Mouse (Mus musculus): ENCODE results near the gene Rpl10a. TPM values are rescaled to one million over a fixed set of nuclear protein-coding genes. Genes with fewer than 3 reads are reported as not detected.

The Rpl10a gene
- polyA plus RNA-seq, 1 experiment from 2014 or later: 653 TPM

DNA sequence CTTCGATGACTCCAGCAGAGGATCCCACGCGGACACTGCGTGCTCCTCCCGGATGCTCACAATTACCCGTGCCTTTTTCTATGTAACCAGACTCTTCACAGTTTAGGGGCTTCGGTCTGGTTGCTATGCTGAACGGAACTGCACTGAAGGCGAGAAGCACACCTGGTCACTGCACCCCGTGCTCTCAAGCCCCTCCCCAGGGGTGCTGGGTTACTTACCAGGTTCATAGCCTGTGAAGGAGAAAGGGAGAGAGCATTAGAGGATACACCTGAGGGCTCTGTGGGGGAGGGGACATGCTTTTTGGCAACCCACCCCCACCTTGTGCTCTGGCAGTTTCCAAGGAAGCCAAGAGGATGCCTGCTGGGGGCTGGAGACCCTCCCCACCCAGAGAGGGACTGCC is 7.0 kb downstream of the Rpl10a start:
- no peak overlapping the region for H3K4me2 ChIP-seq (replicated peaks; ENCODE audit: low read depth, low read length)
- H3K4me3 ChIP-seq (ENCODE audit: low read length): no peak overlapping the region
- no peaks in the 10 kb centered on the region for H3K9me3 ChIP-seq (ENCODE audit: low read length)
- peaks cover 59% of the 10 kb centered on the region for H3K36me3 ChIP-seq (ENCODE audit: insufficient read depth, low read length)
- no peaks in the 10 kb centered on the region for H3K27me3 ChIP-seq (ENCODE audit: insufficient read depth, low read length)
- H3K27ac ChIP-seq (ENCODE audit: low read length): no peak overlapping the region
- peaks cover 40% of the 10 kb centered on the region for H3K4me1 ChIP-seq (ENCODE audit: insufficient read depth, low read length)
- WGBS: 61% methylated on average over 10 of the region's 10 CpGs
- 0 out of 2 replicates have a peak overlapping the region, but pooled peaks have one; percentile 16 for H3K9ac ChIP-seq (replicated peaks; ENCODE audit: low read length)
- ATAC-seq (ENCODE audit: low FRiP score, low TSS enrichment): no peak

GRCm38 (mm10) chr17:28337547-28337946 is 9.3 kb downstream of the Rpl10a start:
- Histone ChIP-seq H3K4me2 (replicated peaks; ENCODE audit: low read depth, low read length) (no peak overlapping the region), H3K9me3 (ENCODE audit: low read length) (no peaks in the 10 kb centered on the region), H3K27ac (ENCODE audit: low read length) (no peak overlapping the region), H3K9ac (replicated peaks; ENCODE audit: low read length) (no peak overlapping the region), H3K4me3 (ENCODE audit: low read length) (no peak overlapping the region), H3K27me3 (ENCODE audit: insufficient read depth, low read length) (no peaks in the 10 kb centered on the region), H3K4me1 (ENCODE audit: insufficient read depth, low read length) (peaks cover 42% of the 10 kb centered on the region), H3K36me3 (ENCODE audit: insufficient read depth, low read length) (peaks cover 44% of the 10 kb centered on the region)
- 90% methylated on average over 7 of the region's 7 CpGs for WGBS
- ATAC-seq (ENCODE audit: low FRiP score, low TSS enrichment): no peak

DNA sequence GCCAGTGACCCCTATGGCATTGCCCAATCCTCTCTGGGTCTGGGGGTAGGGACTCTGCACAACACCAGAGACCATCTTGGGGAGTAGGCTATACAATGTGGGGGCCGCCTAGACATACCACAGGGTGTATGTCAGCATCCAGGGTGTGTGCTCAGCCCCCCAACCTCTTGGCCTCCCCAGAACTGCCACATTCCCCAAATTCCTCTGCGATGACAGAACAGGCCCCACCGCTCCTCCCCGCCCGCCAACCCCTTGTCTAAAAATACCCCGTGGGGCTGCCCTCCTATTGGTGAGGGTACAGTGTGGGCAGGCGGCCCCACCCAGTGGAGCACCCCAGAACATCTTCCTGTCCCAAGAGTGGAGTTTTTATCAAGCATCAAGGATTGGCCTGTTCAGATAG is 12.3 kb downstream of the Rpl10a start:
- 70% methylated on average over 7 of the region's 7 CpGs for WGBS
- H3K9me3 ChIP-seq (ENCODE audit: low read length): no peaks in the 10 kb centered on the region
- H3K4me2 ChIP-seq (replicated peaks; ENCODE audit: low read depth, low read length): peak overlapping the region; percentile 51
- peaks cover 31% of the 10 kb centered on the region for H3K36me3 ChIP-seq (ENCODE audit: insufficient read depth, low read length)
- peak overlapping the region; percentile 20; the same call in 1 of the 2 replicates for H3K4me3 ChIP-seq (ENCODE audit: low read length)
- peaks cover 50% of the 10 kb centered on the region for H3K4me1 ChIP-seq (ENCODE audit: insufficient read depth, low read length)
- H3K9ac ChIP-seq (replicated peaks; ENCODE audit: low read length): peak overlapping the region; percentile 52
- H3K27me3 ChIP-seq (ENCODE audit: insufficient read depth, low read length): no peaks in the 10 kb centered on the region
- H3K27ac ChIP-seq (ENCODE audit: low read length): peak overlapping the region; percentile 75
- ATAC-seq (ENCODE audit: low FRiP score, low TSS enrichment): no peak

- peak overlapping the region; percentile 75 for H3K27ac ChIP-seq (ENCODE audit: low read length)
- H3K36me3 ChIP-seq (ENCODE audit: insufficient read depth, low read length): peaks cover 29% of the 10 kb centered on the region
- H3K9me3 ChIP-seq (ENCODE audit: low read length): no peaks in the 10 kb centered on the region
- peak; percentile 64 for ATAC-seq (ENCODE audit: low FRiP score, low TSS enrichment)
- H3K4me1 ChIP-seq (ENCODE audit: insufficient read depth, low read length): peaks cover 55% of the 10 kb centered on the region
- peak overlapping the region; percentile 57 for H3K9ac ChIP-seq (replicated peaks; ENCODE audit: low read length)
- H3K27me3 ChIP-seq (ENCODE audit: insufficient read depth, low read length): no peaks in the 10 kb centered on the region; the same call in 1 of the 2 replicates
- H3K4me2 ChIP-seq (replicated peaks; ENCODE audit: low read depth, low read length): peak overlapping the region; percentile 51
- peak overlapping the region; percentile 20 for H3K4me3 ChIP-seq (ENCODE audit: low read length)
- WGBS: 9% methylated on average over 26 of the region's 26 CpGs
Measured at GRCm38 (mm10) chr17:28341091-28341490, 12.8 kb downstream of the Rpl10a start.

- no peak overlapping the region; the same call in 1 of the 2 replicates for H3K9ac ChIP-seq (replicated peaks; ENCODE audit: low read length)
- 40% methylated on average over 4 of the region's 4 CpGs for WGBS
- no peak for ATAC-seq (ENCODE audit: low FRiP score, low TSS enrichment)
- no peaks in the 10 kb centered on the region; the same call in 1 of the 2 replicates for H3K27me3 ChIP-seq (ENCODE audit: insufficient read depth, low read length)
- H3K4me3 ChIP-seq (ENCODE audit: low read length): no peak overlapping the region
- 0 out of 2 replicates have a peak overlapping the region, but pooled peaks have one; percentile 7 for H3K4me2 ChIP-seq (replicated peaks; ENCODE audit: low read depth, low read length)
- H3K36me3 ChIP-seq (ENCODE audit: insufficient read depth, low read length): peaks cover 9% of the 10 kb centered on the region
- peak overlapping the region; percentile 93; the same call in 1 of the 2 replicates for H3K27ac ChIP-seq (ENCODE audit: low read length)
- H3K9me3 ChIP-seq (ENCODE audit: low read length): no peaks in the 10 kb centered on the region
- peaks cover 85% of the 10 kb centered on the region for H3K4me1 ChIP-seq (ENCODE audit: insufficient read depth, low read length)
Measured at GRCm38 (mm10) chr17:28344050-28344607, 15.9 kb downstream of the Rpl10a start.

GRCm38 (mm10) chr17:28344670-28345069 is 16.4 kb downstream of the Rpl10a start:
- H3K4me2 ChIP-seq (replicated peaks; ENCODE audit: low read depth, low read length): 0 out of 2 replicates have a peak overlapping the region, but pooled peaks have one; percentile 7
- no peak overlapping the region for H3K4me3 ChIP-seq (ENCODE audit: low read length)
- H3K27ac ChIP-seq (ENCODE audit: low read length): peak overlapping the region; percentile 93
- no peak for ATAC-seq (ENCODE audit: low FRiP score, low TSS enrichment)
- H3K4me1 ChIP-seq (ENCODE audit: insufficient read depth, low read length): peaks cover 90% of the 10 kb centered on the region
- no peaks in the 10 kb centered on the region; the same call in 1 of the 2 replicates for H3K27me3 ChIP-seq (ENCODE audit: insufficient read depth, low read length)
- H3K9ac ChIP-seq (replicated peaks; ENCODE audit: low read length): peak overlapping the region; percentile 57; the same call in 1 of the 2 replicates
- H3K9me3 ChIP-seq (ENCODE audit: low read length): no peaks in the 10 kb centered on the region
- H3K36me3 ChIP-seq (ENCODE audit: insufficient read depth, low read length): peaks cover 4% of the 10 kb centered on the region
- whole genome bisulfite sequencing: 59% methylated on average over 3 of the region's 3 CpGs

DNA sequence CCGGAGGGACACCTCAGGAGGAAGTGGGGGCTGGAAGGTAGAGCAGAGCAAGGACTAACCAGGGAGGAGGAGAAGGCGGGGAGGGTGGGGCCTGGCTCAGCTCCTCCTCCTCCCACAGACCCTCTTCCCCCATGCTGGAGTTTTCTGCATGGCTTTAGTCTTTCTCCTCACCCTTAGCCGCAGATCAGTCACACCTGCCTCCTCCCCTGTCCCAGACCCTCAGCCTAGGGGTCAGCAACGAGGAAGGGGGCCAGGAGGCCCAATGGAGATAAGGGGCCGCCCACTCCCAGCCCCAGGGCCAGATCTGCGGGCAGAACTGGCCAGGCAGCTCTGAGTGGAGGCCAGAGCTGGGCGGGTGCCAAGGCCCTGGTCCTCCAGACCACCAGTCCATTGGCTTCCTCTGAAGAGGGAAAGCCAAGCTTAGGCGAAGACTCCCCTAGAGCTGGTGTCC is 17.0 kb downstream of the Rpl10a start:
- Histone ChIP-seq H3K27me3 (ENCODE audit: insufficient read depth, low read length) (no peaks in the 10 kb centered on the region; the same call in 1 of the 2 replicates), H3K36me3 (ENCODE audit: insufficient read depth, low read length) (no peaks in the 10 kb centered on the region; the same call in 1 of the 2 replicates), H3K9ac (replicated peaks; ENCODE audit: low read length) (peak overlapping the region; percentile 57), H3K4me3 (ENCODE audit: low read length) (peak overlapping the region; percentile 24), H3K4me2 (replicated peaks; ENCODE audit: low read depth, low read length) (peak overlapping the region; percentile 44), H3K9me3 (ENCODE audit: low read length) (no peaks in the 10 kb centered on the region), H3K27ac (ENCODE audit: low read length) (peak overlapping the region; percentile 93), H3K4me1 (ENCODE audit: insufficient read depth, low read length) (peaks cover 90% of the 10 kb centered on the region)
- 0 out of 2 replicates have a peak, but pooled peaks have one; percentile 1 for ATAC-seq (ENCODE audit: low FRiP score, low TSS enrichment)
- 12% methylated on average over 7 of the region's 8 CpGs for WGBS

DNA sequence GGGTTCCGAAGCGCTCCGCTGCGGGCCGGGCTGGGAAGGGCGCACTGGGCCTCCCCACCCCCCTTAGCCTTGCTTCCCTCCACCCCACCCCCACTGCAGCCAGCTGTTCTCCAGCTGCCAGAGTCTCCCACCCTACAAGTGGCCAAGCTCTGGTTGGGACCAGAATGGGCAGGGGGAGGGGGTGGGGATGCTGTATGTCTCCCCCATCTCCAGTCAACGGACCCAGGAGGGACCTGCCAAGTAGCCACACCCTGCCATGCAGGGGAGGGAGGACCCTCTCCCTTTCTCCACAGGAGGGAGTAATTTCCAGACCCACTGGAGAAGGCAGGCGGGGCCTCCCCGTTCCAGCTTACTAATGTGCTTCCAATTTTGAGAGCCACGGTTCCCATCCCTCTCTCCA is 17.6 kb downstream of the Rpl10a start:
- H3K4me1 ChIP-seq (ENCODE audit: insufficient read depth, low read length): peaks cover 84% of the 10 kb centered on the region
- H3K36me3 ChIP-seq (ENCODE audit: insufficient read depth, low read length): no peaks in the 10 kb centered on the region
- H3K9ac ChIP-seq (replicated peaks; ENCODE audit: low read length): peak overlapping the region; percentile 57
- peak overlapping the region; percentile 44 for H3K4me2 ChIP-seq (replicated peaks; ENCODE audit: low read depth, low read length)
- 0 out of 2 replicates have a peak, but pooled peaks have one; percentile 3 for ATAC-seq (ENCODE audit: low FRiP score, low TSS enrichment)
- H3K4me3 ChIP-seq (ENCODE audit: low read length): peak overlapping the region; percentile 24
- no peaks in the 10 kb centered on the region for H3K9me3 ChIP-seq (ENCODE audit: low read length)
- WGBS: 16% methylated on average over 10 of the region's 10 CpGs
- peak overlapping the region; percentile 93 for H3K27ac ChIP-seq (ENCODE audit: low read length)
- no peaks in the 10 kb centered on the region; the same call in 1 of the 2 replicates for H3K27me3 ChIP-seq (ENCODE audit: insufficient read depth, low read length)

DNA sequence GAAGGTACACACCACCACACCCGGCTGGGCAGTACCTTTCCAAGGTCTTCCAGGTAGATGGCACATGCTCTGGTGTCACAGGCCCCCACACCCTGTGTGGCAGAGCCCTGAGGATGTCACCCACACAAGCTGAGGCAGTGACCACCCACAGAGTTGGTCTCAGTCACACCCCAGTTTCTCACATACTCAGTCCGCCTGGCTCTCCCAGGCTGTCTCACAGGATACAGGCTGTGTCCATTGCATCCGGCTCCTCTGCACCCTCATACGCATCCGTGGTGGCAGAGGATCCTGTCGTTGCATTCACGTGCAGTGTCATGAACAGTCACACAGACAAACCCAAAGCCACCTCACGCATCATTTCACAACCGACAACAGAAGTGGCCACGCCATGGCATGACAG is 19.1 kb downstream of the Rpl10a start:
- ATAC-seq (ENCODE audit: low FRiP score, low TSS enrichment): no peak
- H3K9me3 ChIP-seq (ENCODE audit: low read length): no peaks in the 10 kb centered on the region
- H3K4me1 ChIP-seq (ENCODE audit: insufficient read depth, low read length): peaks cover 81% of the 10 kb centered on the region
- H3K27ac ChIP-seq (ENCODE audit: low read length): no peak overlapping the region
- H3K4me3 ChIP-seq (ENCODE audit: low read length): no peak overlapping the region
- H3K36me3 ChIP-seq (ENCODE audit: insufficient read depth, low read length): no peaks in the 10 kb centered on the region
- 56% methylated on average over 10 of the region's 10 CpGs for WGBS
- H3K4me2 ChIP-seq (replicated peaks; ENCODE audit: low read depth, low read length): peak overlapping the region; percentile 96; the same call in 1 of the 2 replicates
- H3K9ac ChIP-seq (replicated peaks; ENCODE audit: low read length): no peak overlapping the region
- H3K27me3 ChIP-seq (ENCODE audit: insufficient read depth, low read length): no peaks in the 10 kb centered on the region; the same call in 1 of the 2 replicates

DNA sequence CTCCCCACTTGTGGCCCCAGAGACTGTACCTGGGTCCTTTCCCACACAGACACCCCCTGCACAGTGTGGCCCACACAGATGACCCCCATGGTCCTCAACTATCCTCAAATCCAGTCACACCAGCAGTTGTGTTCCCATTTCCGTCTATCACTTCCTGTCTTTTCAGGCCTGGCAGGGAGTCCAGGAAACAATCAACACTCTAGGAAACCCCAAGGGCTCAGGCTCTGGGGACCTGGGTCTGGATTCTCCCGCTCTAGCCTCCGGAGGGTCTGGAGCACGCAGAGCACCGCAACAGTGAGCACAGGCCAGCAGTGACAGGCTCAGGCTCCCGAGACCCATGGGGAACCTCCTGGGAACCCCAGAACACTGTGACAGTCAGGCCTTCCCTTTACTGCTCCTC is 19.9 kb downstream of the Rpl10a start:
- no peaks in the 10 kb centered on the region; the same call in 1 of the 2 replicates for H3K27me3 ChIP-seq (ENCODE audit: insufficient read depth, low read length)

More for the DNA sequence above, 19.9 kb downstream of the Rpl10a start:
- no peaks in the 10 kb centered on the region for H3K9me3 ChIP-seq (ENCODE audit: low read length)
- peak overlapping the region; percentile 96 for H3K4me2 ChIP-seq (replicated peaks; ENCODE audit: low read depth, low read length)
- no peaks in the 10 kb centered on the region for H3K36me3 ChIP-seq (ENCODE audit: insufficient read depth, low read length)
- 50% methylated on average over 6 of the region's 6 CpGs for WGBS
- H3K27ac ChIP-seq (ENCODE audit: low read length): peak overlapping the region; percentile 43; the same call in 1 of the 2 replicates
- peaks cover 75% of the 10 kb centered on the region for H3K4me1 ChIP-seq (ENCODE audit: insufficient read depth, low read length)
- no peak for ATAC-seq (ENCODE audit: low FRiP score, low TSS enrichment)
- H3K9ac ChIP-seq (replicated peaks; ENCODE audit: low read length): peak overlapping the region; percentile 94
- peak overlapping the region; percentile 88 for H3K4me3 ChIP-seq (ENCODE audit: low read length)
